Mouse (Mus musculus) liver, embryonic 14.5 days (tissue): ENCODE measurements around the gene Plekho2. TPM values are rescaled to one million over a fixed set of nuclear protein-coding genes. Genes with fewer than 3 reads are reported as not detected.

Experiments
- ATAC-seq: fragments of 200-750 bp; cut with Nextera tagmentation; 2 replicates; pipeline ENCODE4 v1.8.0; 2017; ENCODE audit warnings: moderate number of reproducible peaks, mild to moderate bottlenecking, moderate library complexity; ENCODE audit not compliant: insufficient read depth
- DNase-seq, 3 experiments: peaks; one replicate each; pipeline ENCODE4 v3.0.0-alpha.2; 2012 to 2013; ENCODE audit warnings: low read depth in 3 of 3, low spot score in 3 of 3
- H3K27ac ChIP-seq: fragments of 300-500 bp; sonication (generic); 2 replicates; pipeline ENCODE4 v1.5.1; 2014; ENCODE audit warnings: moderate library complexity, mild to moderate bottlenecking, control low read depth, inconsistent platforms
- H3K27me3 ChIP-seq: fragments of 300-500 bp; sonication (generic); 2 replicates; pipeline ENCODE4 v1.6.1; 2014; ENCODE audit warnings: mild to moderate bottlenecking, low read length, moderate library complexity; ENCODE audit not compliant: control insufficient read depth, insufficient read depth
- H3K36me3 ChIP-seq: fragments of 300-500 bp; sonication (generic); replicated peaks from 2 replicates; pipeline ENCODE4 v1.6.1; 2014; ENCODE audit warnings: low read depth; ENCODE audit not compliant: control insufficient read depth, insufficient read depth
- H3K4me1 ChIP-seq, 2 experiments: fragments of 200-500 bp in 1 of 2; fragments of 300-500 bp in 1 of 2; sonication (generic) in 1 of 2; replicated peaks; 2 replicates each; pipeline ENCODE4 v1.6.1; 2012 to 2014; ENCODE audit warnings: antibody characterized with exemption in 1 of 2, inconsistent platforms in 1 of 2, low read length in 1 of 2; ENCODE audit not compliant: control insufficient read depth in 2 of 2, insufficient read depth in 2 of 2
- H3K4me2 ChIP-seq: fragments of 300-500 bp; sonication (generic); 2 replicates; pipeline ENCODE4 v1.6.1; 2014; ENCODE audit warnings: low read depth, mild to moderate bottlenecking, control low read depth, moderate library complexity
- H3K4me3 ChIP-seq, 2 experiments: fragments of 200-500 bp in 1 of 2; fragments of 300-500 bp in 1 of 2; sonication (generic) in 1 of 2; 2 replicates each; pipeline ENCODE4 v1.5.1; 2012 to 2014; ENCODE audit warnings: low read depth in 2 of 2, low read length in 2 of 2, mild to moderate bottlenecking in 2 of 2, control low read depth in 1 of 2, inconsistent platforms in 1 of 2, moderate library complexity in 1 of 2; ENCODE audit not compliant: insufficient read depth in 1 of 2
- H3K9ac ChIP-seq: fragments of 300-500 bp; sonication (generic); replicated peaks from 2 replicates; pipeline ENCODE4 v1.6.1; 2014; ENCODE audit warnings: mild to moderate bottlenecking, control low read depth, moderate library complexity
- H3K9me3 ChIP-seq: fragments of 300-500 bp; sonication (generic); 2 replicates; pipeline ENCODE4 v1.6.1; 2016; ENCODE audit warnings: low read length, mixed read lengths; ENCODE audit not compliant: control insufficient read depth
- CTCF ChIP-seq: IDR thresholded peaks from 2 replicates; pipeline ENCODE4 v1.5.1; 2016; ENCODE audit warnings: antibody characterized with exemption, low read depth, control low read depth
- EP300 ChIP-seq: IDR thresholded peaks from 2 replicates; pipeline ENCODE4 v1.6.1; 2016; ENCODE audit warnings: antibody characterized with exemption, low read depth
- WGBS: fragments of 180-500 bp; shearing (Covaris S2); extraction: QIAGEN DNeasy Blood & Tissue Kit; methylation state at CpG from one replicate; pipeline ENCODE4 v1.1.7; 2014; ENCODE audit not compliant: insufficient replicate concordance; 5-methylcytosine and 5-hydroxymethylcytosine counted together
- polyA plus RNA-seq, 2 experiments: library from polyadenylated mRNA; depleted of rRNA in 1 of 2; stranded (reverse) in 1 of 2; unstranded in 1 of 2; fragments of >200 nt; fragmentation: Nextera tagmentation in 1 of 2; extraction: Ambion mirVana in 1 of 2; gene quantifications; 2 replicates each; pipeline versions ENCODE4 v1.2.1 to v1.2.3; 2012 to 2014

The Plekho2 gene
- polyA plus RNA-seq, 2 experiments: 15.7 to 21.5 TPM

DNA sequence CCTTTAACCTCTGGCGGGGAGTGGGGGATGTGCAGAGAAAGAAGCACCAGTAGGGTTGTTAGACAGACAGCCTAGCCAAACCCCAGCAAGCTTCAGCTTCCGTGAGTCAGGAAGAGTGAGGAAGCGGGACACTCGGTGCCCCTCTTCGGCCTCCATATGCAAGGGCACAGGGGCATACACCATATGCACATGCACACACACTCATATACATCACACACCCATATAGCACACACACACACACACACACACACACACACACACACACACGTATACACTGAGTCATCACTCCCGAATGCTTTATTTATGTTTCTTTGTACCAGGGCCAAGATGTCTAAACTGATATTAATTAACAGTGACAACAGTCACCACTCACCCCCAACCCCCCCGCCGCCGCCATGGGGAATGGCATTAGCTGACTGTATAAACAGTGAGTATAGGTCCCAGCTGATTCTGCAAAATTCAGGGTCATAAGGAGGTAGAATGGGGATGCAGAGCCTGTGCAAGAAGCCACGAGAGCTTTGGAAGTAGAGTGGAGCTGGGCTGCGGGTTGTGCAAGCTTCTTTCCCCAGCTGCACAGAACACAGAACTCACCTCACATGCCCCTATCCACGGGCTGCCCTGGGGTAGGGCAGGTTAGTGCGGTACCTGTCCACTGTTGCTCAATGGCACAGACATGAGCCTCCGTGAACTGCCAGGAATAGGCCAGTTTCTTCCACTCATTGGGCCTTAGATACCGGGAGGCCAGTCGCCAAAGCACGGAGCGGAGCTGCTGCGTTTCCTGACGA, 76.9 kb downstream of the Plekho2 start:
- 74% methylated on average over 21 of the region's 21 CpGs for WGBS
- Histone ChIP-seq H3K27ac (no peak overlapping the region), H3K4me3 (no peak overlapping the region), H3K9ac (no peak overlapping the region), H3K27me3 (no peaks in the 10 kb centered on the region; the same call in 1 of the 2 replicates), H3K4me1 (no peaks in the 10 kb centered on the region), H3K9me3 (no peaks in the 10 kb centered on the region), H3K36me3 (no peaks in the 10 kb centered on the region), H3K4me2 (no peak overlapping the region)
- DNase-seq (no peak), ATAC-seq (no peak)
- TF ChIP-seq EP300: no peak
- no peak for TF ChIP-seq CTCF

Other genes with a start within 250 kb of the Plekho2 start
- gene Pdcd7, start 233.9 kb downstream of the Plekho2 start, polyA plus RNA-seq (2012; rRNA removed): 3.2 and 4.8 TPM in 2 replicates
- gene Pdcd7, start 233.9 kb downstream of the Plekho2 start, polyA plus RNA-seq (2014; fragmentation: Nextera tagmentation; extraction: Ambion mirVana): 4.9 and 5.7 TPM in 2 replicates
- 0.13 and 0.14 TPM in 2 replicates for gene Ubap1l, start 219.0 kb downstream of the Plekho2 start, polyA plus RNA-seq (2012; rRNA removed)
- gene Ubap1l, start 219.0 kb downstream of the Plekho2 start, polyA plus RNA-seq (2014; fragmentation: Nextera tagmentation; extraction: Ambion mirVana): 0.10 TPM in 1 of 2 replicates, not detected in the other
- gene Kbtbd13, start 188.4 kb downstream of the Plekho2 start, polyA plus RNA-seq (2012; rRNA removed): 0.04 and 0.05 TPM in 2 replicates
- 0.08 and 0.10 TPM in 2 replicates for gene Kbtbd13, start 188.4 kb downstream of the Plekho2 start, polyA plus RNA-seq (2014; fragmentation: Nextera tagmentation; extraction: Ambion mirVana)
- gene Rasl12, start 181.5 kb downstream of the Plekho2 start, polyA plus RNA-seq (2012; rRNA removed): 0.11 and 0.12 TPM in 2 replicates
- gene Rasl12, start 181.5 kb downstream of the Plekho2 start, polyA plus RNA-seq (2014; fragmentation: Nextera tagmentation; extraction: Ambion mirVana): 0.04 TPM in 1 of 2 replicates, not detected in the other
- gene Slc51b, start 157.1 kb downstream of the Plekho2 start, polyA plus RNA-seq (2012; rRNA removed): 0.04 TPM in 1 of 2 replicates, not detected in the other
- gene Slc51b, start 157.1 kb downstream of the Plekho2 start, polyA plus RNA-seq (2014; fragmentation: Nextera tagmentation; extraction: Ambion mirVana): not detected in 2 replicates
- 5.0 and 5.9 TPM in 2 replicates for gene Mtfmt, start 144.3 kb downstream of the Plekho2 start, polyA plus RNA-seq (2012; rRNA removed)
- gene Mtfmt, start 144.3 kb downstream of the Plekho2 start, polyA plus RNA-seq (2014; fragmentation: Nextera tagmentation; extraction: Ambion mirVana): 6.2 and 7.4 TPM in 2 replicates
- gene Spg21, start 119.1 kb downstream of the Plekho2 start, polyA plus RNA-seq (2012; rRNA removed): 5.6 and 6.9 TPM in 2 replicates
- 28.0 and 30.6 TPM in 2 replicates for gene Spg21, start 119.1 kb downstream of the Plekho2 start, polyA plus RNA-seq (2014; fragmentation: Nextera tagmentation; extraction: Ambion mirVana)
- gene Ankdd1a, start 59.8 kb downstream of the Plekho2 start, polyA plus RNA-seq (2012; rRNA removed): 0.06 TPM in 1 of 2 replicates, not detected in the other
- not detected in 2 replicates for gene Ankdd1a, start 59.8 kb downstream of the Plekho2 start, polyA plus RNA-seq (2014; fragmentation: Nextera tagmentation; extraction: Ambion mirVana)
- 10.8 and 11.9 TPM in 2 replicates for gene Pif1, start 7.1 kb upstream of the Plekho2 start, polyA plus RNA-seq (2012; rRNA removed)
- gene Pif1, start 7.1 kb upstream of the Plekho2 start, polyA plus RNA-seq (2014; fragmentation: Nextera tagmentation; extraction: Ambion mirVana): 6.8 and 7.7 TPM in 2 replicates
- gene Rbpms2, start 49.6 kb upstream of the Plekho2 start, polyA plus RNA-seq (2012; rRNA removed): 8.9 and 11.6 TPM in 2 replicates
- 11.9 and 13.9 TPM in 2 replicates for gene Rbpms2, start 49.6 kb upstream of the Plekho2 start, polyA plus RNA-seq (2014; fragmentation: Nextera tagmentation; extraction: Ambion mirVana)
- gene Oaz2, start 88.0 kb upstream of the Plekho2 start, polyA plus RNA-seq (2012; rRNA removed): 17.2 and 21.5 TPM in 2 replicates
- 29.6 and 33.2 TPM in 2 replicates for gene Oaz2, start 88.0 kb upstream of the Plekho2 start, polyA plus RNA-seq (2014; fragmentation: Nextera tagmentation; extraction: Ambion mirVana)
- 2.4 and 2.7 TPM in 2 replicates for gene Zfp609, start 247.5 kb upstream of the Plekho2 start, polyA plus RNA-seq (2012; rRNA removed)
- gene Zfp609, start 247.5 kb upstream of the Plekho2 start, polyA plus RNA-seq (2014; fragmentation: Nextera tagmentation; extraction: Ambion mirVana): 1.1 and 1.2 TPM in 2 replicates